Mouse (Mus musculus) G1E (cell line): ENCODE measurements around the gene Golga4.

Experiments
- CTCF ChIP-seq: IDR thresholded peaks from 2 replicates; pipeline ENCODE4 v1.5.1; 2012; ENCODE audit warnings: low read depth, low read length, inconsistent platforms, mixed read lengths
- GATA1 ChIP-seq: IDR thresholded peaks from 2 replicates; pipeline ENCODE4 v1.6.1; 2012; ENCODE audit warnings: borderline replicate concordance, low read length, inconsistent platforms, mixed read lengths
- GATA2 ChIP-seq: IDR thresholded peaks from 2 replicates; pipeline ENCODE4 v1.6.1; 2012; ENCODE audit warnings: low read depth, low read length, inconsistent platforms, borderline replicate concordance
- POLR2AphosphoS5 ChIP-seq: IDR thresholded peaks from 2 replicates; pipeline ENCODE4 v1.6.1; 2012; ENCODE audit warnings: low read depth, low read length, inconsistent platforms; ENCODE audit not compliant: insufficient replicate concordance

GRCm38 (mm10) chr9:118519101-118519500, 13.0 kb downstream of the Golga4 start:
- no peak for TF ChIP-seq CTCF
- no peak for TF ChIP-seq POLR2AphosphoS5
- TF ChIP-seq GATA1: no peak
- TF ChIP-seq GATA2: no peak
